Mouse (Mus musculus) limb, embryonic 10.5 days (tissue): ENCODE data around the gene Rgs4. TPM values are rescaled to one million over a fixed set of nuclear protein-coding genes. Genes with fewer than 3 reads are reported as not detected.
A peak's percentile ranks its signal among the peaks of the same experiment; 100 is the strongest.

Source experiments
- DNase-seq: peaks from one replicate; pipeline ENCODE4 v3.0.0-alpha.2; 2017; ENCODE audit warnings: low spot score
- H3K27ac ChIP-seq: fragments of 300-500 bp; sonication (generic); 2 replicates; pipeline ENCODE4 v1.5.1; 2016; ENCODE audit warnings: mild to moderate bottlenecking
- H3K27me3 ChIP-seq: fragments of 300-500 bp; sonication (generic); 2 replicates; pipeline ENCODE4 v1.6.1; 2016; ENCODE audit warnings: low read depth, mild to moderate bottlenecking; ENCODE audit not compliant: poor library complexity, severe bottlenecking
- H3K36me3 ChIP-seq: fragments of 300-500 bp; sonication (generic); 2 replicates; pipeline ENCODE4 v1.6.1; 2016; ENCODE audit warnings: mild to moderate bottlenecking, moderate library complexity
- H3K4me1 ChIP-seq: fragments of 300-500 bp; sonication (generic); 2 replicates; pipeline ENCODE4 v1.6.1; 2016
- H3K4me3 ChIP-seq: fragments of 300-500 bp; sonication (generic); 2 replicates; pipeline ENCODE4 v1.5.1; 2016; ENCODE audit warnings: mild to moderate bottlenecking, moderate library complexity
- H3K9me3 ChIP-seq: fragments of 300-500 bp; sonication (generic); replicated peaks from 2 replicates; pipeline ENCODE4 v1.6.1; 2016; ENCODE audit warnings: mild to moderate bottlenecking
- WGBS: fragments of 180-500 bp; shearing (Covaris S2); methylation state at CpG from one replicate; pipeline ENCODE4 v1.1.7; 2016; 5-methylcytosine and 5-hydroxymethylcytosine counted together
- polyA plus RNA-seq: library from polyadenylated mRNA; unstranded; fragments of >200 nt; fragmentation: Nextera tagmentation; extraction: Ambion mirVana; gene quantifications from 2 replicates; pipeline ENCODE4 v1.2.1, GENCODE M21; 2016

Rgs4 gene
- polyA plus RNA-seq: 0.05 and 0.11 TPM in 2 replicates

DNA sequence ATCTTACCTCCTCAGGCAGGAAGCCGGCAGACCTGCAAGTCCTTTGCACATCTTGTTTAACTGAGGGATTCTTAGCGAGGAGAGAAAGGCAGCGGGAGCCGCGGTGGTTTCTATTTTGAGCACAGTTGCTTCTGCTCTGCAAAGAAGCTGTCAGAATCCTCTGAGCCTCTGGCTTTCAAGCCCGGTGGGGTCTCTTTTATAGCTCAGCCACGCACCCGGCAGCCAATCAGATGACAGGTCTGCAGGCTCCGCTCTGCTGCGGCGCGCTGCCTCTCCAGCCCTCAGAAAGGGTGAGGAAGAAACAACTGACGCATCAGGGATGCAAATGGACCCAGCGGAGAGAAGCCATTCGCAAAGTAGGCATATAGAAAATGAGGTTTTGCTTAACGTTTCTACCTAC lies at the start of gene Rgs4:
Gene Rgs4 (minus strand): TSS at position 170 of the 400 bp plus-strand sequence.
- Histone ChIP-seq H3K27me3 (peaks cover 42% of the 10 kb centered on the region), H3K36me3 (no peaks in the 10 kb centered on the region), H3K4me1 (peaks cover 6% of the 10 kb centered on the region), H3K9me3 (no peaks in the 10 kb centered on the region), H3K27ac (no peak within 1 kb of the TSS), H3K4me3 (peak within 1 kb of the TSS; percentile 46)
- DNase-seq: peak; percentile 53
- under 1% methylated on average over 16 of the region's 16 CpGs for WGBS

DNA sequence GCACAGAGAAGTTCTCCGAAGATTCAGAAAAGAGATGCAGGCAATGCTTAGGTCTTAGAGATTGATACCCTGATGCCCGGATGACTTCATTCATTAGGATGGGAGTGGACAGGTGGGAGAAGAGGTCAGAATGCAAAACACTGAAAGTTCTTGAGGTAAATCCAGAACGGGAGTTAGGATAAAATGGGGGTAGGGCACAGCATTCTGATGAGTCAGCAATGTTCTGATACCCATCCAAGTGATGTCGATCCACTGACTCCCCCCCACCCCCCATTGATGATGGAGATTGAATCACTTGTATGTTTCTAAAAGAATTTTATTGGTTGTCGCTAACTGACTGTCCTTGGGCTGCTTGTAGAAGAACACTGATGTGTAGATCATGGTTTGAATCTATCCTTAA lies 45.0 kb upstream of the Rgs4 start:
- no peak overlapping the region for H3K27ac ChIP-seq
- H3K4me1 ChIP-seq: no peaks in the 10 kb centered on the region
- WGBS: 89% methylated on average over 5 of the region's 5 CpGs
- no peaks in the 10 kb centered on the region for H3K27me3 ChIP-seq
- DNase-seq: no peak
- no peak overlapping the region for H3K4me3 ChIP-seq
- no peaks in the 10 kb centered on the region for H3K9me3 ChIP-seq
- H3K36me3 ChIP-seq: no peaks in the 10 kb centered on the region

DNA sequence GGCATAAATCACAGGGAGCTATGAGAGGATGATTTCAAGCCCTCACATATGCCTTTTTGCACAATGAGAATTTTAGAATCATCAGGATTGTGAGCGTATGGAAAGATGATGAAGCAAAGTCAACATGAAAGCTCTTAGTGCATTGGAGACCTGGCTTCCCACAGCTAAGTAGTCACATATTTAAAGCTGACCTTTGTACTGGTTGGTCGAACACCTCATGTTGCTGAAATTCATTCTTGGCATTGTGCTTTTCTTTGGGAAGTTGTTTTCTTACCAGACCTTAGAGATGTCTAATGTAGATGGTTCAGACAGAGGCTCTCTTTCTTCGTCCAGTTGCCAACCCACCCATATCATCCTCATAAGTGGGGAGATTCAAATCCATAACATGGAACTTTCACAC lies 38.5 kb upstream of the Rgs4 start:
- Histone ChIP-seq H3K4me1 (no peaks in the 10 kb centered on the region), H3K27me3 (no peaks in the 10 kb centered on the region), H3K36me3 (no peaks in the 10 kb centered on the region), H3K4me3 (no peak overlapping the region), H3K27ac (no peak overlapping the region), H3K9me3 (no peaks in the 10 kb centered on the region)
- no peak for DNase-seq
- 94% methylated on average over 3 of the region's 3 CpGs for WGBS

DNA sequence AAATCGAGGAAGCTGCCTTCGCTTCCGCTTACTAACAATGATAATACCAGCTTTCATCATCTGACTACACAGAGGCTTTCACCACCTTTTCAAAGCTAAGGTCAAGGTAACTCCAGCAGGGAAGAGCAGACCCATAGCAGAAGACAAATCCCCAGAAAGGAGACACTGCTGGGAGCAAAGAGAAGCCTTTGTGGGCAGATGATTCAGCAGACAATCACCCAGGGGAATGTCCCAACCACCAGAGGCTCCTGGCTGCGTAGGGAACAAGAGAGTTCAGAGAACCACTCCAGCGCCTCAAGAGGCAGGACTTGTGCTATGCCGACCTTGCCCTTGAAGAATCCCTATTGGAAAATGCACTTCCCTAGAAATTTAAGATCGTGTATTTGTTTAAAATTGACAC lies 29.1 kb upstream of the Rgs4 start:
- Histone ChIP-seq H3K4me1 (no peaks in the 10 kb centered on the region), H3K4me3 (no peak overlapping the region), H3K27ac (no peak overlapping the region), H3K9me3 (no peaks in the 10 kb centered on the region), H3K27me3 (no peaks in the 10 kb centered on the region), H3K36me3 (no peaks in the 10 kb centered on the region)
- DNase-seq: no peak
- 73% methylated on average over 7 of the region's 7 CpGs for WGBS

DNA sequence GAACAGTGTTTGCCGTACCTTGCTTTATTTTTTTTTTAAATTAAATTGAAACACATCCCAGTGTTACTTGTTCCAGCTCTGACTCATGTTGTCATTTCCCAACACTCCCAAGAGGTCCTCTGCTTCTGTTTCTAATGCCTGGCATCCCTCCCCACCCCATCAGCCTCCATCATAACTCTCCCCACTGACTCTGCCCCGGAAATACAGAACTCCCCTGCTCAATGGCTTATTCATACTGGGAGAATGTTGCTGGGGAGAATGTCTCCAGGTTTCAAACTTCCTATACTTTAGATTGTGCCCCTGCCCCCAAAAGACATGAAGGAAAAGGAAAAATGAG lies 17.1 kb upstream of the Rgs4 start:
- Histone ChIP-seq H3K27me3 (no peaks in the 10 kb centered on the region), H3K36me3 (no peaks in the 10 kb centered on the region), H3K4me1 (no peaks in the 10 kb centered on the region), H3K27ac (no peak overlapping the region), H3K9me3 (no peaks in the 10 kb centered on the region), H3K4me3 (no peak overlapping the region)
- DNase-seq: no peak
- WGBS: 94% methylated on average over 2 of the region's 2 CpGs

DNA sequence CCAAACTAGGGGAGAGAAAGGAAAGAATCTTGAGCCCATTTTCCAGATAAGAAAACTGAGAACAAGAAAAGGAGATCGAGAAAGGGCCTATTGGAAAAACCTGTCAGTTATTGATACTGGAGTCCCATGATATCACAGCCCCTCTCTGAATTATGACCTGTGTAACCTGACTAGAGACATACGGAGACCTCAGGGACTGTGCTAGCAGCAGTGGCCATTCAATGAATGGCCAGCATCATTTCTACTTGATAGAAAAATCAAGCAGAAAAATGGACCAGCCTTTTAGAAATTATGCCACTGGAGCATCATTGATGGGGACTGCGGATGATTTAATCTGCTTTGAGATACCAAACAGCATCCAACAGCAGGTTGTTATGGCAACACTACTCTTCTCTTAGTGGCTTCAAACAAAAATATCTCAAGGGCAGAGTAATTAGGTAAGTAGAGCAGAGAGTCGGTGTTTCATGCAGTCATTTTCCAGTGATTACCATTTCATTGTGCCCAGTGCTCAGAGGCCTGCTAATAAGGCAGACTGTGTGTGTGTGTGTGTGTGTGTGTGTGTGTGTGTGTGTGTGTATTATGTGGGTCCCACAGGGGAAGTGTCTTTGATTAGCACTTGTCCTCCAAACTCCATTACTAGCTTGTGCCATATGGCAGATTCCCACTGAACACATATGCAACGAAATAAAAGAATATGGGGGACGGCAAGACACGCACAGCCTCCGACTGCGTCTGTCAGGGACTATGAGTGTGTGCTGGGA lies 16.6 kb upstream of the Rgs4 start:
- 92% methylated on average over 9 of the region's 9 CpGs for WGBS
- Histone ChIP-seq H3K4me1 (no peaks in the 10 kb centered on the region), H3K27me3 (no peaks in the 10 kb centered on the region), H3K36me3 (no peaks in the 10 kb centered on the region), H3K27ac (no peak overlapping the region), H3K9me3 (no peaks in the 10 kb centered on the region), H3K4me3 (no peak overlapping the region)
- DNase-seq: no peak

DNA sequence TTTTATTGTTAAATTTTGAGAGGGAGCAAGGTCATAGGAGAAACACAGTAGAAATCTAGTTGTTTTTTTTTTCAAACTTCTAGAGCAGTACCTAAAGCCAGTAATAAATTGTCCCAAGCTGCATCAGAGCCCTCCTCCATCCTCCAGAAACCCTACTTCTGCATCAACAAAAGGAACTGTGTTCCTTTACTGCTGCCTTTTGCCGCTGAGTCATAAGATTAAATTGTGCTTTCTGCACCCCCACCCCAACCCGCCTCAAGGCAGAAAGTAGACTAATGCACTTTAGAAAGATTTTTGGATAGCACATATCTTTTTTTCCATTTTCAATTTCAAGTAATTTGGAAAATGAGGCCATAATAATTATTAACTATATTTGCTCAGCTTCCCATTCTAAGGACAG lies 15.1 kb upstream of the Rgs4 start:
- Histone ChIP-seq H3K36me3 (no peaks in the 10 kb centered on the region), H3K27ac (no peak overlapping the region), H3K9me3 (no peaks in the 10 kb centered on the region), H3K27me3 (no peaks in the 10 kb centered on the region), H3K4me1 (no peaks in the 10 kb centered on the region), H3K4me3 (no peak overlapping the region)
- DNase-seq: no peak
- WGBS: 87% methylated on average over 2 of the region's 2 CpGs

DNA sequence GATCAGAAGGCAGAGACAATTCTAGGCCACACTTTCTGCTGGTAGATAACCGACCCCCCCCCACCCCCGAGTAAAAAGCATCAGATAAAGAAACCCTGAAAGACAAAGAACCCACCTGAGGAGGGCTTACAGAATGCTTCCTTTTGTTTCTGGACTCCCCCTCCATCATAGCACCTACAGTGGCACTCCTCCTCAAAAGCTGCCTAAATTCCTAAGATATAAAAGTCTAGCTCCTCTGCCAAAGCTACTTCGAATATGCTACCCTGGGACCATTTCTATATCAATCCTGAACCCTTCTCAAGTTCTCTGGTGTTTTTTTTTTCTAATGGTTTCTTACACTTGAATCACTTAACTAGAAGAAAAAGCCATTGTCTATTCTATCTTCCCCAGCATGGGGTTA lies 9.1 kb upstream of the Rgs4 start:
- 74% methylated on average over 2 of the region's 3 CpGs for WGBS
- no peaks in the 10 kb centered on the region for H3K4me1 ChIP-seq
- DNase-seq: no peak
- no peaks in the 10 kb centered on the region for H3K36me3 ChIP-seq
- no peak overlapping the region for H3K27ac ChIP-seq
- no peaks in the 10 kb centered on the region for H3K9me3 ChIP-seq
- H3K4me3 ChIP-seq: no peak overlapping the region
- H3K27me3 ChIP-seq: no peaks in the 10 kb centered on the region

DNA sequence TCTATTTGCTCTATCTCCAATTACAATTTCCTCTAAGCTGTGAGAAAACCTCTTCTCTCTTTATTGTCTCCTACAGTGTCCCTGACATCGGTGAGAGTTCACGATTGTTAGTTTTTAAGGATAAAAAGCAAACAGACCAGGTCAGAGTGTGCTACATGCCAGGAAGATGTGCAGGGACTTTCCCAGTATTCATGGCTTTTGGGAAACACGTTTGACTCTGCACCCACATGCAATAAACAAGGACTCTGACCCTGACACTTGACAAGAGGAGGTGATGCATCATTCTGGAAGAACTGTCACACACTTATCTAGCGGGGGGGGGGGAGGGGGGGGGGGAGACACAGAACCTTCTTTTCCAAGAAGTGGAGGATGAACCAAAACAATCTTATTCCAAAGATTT lies 5.0 kb upstream of the Rgs4 start:
- H3K4me3 ChIP-seq: no peak overlapping the region
- no peaks in the 10 kb centered on the region for H3K9me3 ChIP-seq
- 59% methylated on average over 4 of the region's 4 CpGs for WGBS
- H3K36me3 ChIP-seq: no peaks in the 10 kb centered on the region
- DNase-seq: no peak
- H3K27ac ChIP-seq: no peak overlapping the region
- H3K27me3 ChIP-seq: peaks cover 29% of the 10 kb centered on the region
- peaks cover 3% of the 10 kb centered on the region for H3K4me1 ChIP-seq

DNA sequence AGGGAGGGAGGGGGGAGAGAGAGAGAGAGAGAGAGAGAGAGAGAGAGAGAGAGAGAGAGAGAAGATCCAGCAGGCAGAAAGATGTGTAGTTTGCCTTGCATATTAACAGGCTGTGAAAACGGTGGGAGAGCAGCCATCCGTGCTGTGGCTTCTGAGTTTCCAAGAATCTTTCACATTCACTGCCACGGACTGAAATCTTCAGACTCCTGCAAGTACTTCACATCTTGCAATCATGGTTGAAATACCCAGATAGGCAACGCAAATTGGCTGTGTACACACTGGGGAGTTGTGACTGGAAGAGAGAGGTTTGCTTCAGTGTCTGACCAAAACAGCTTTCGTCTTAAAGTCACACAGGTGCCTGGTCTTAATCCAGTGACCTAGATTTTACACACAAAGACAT lies 997 bp upstream of the Rgs4 start:
- peaks cover 6% of the 10 kb centered on the region for H3K4me1 ChIP-seq
- 60% methylated on average over 5 of the region's 5 CpGs for WGBS
- no peak overlapping the region for H3K4me3 ChIP-seq
- H3K36me3 ChIP-seq: no peaks in the 10 kb centered on the region
- DNase-seq: no peak
- H3K27ac ChIP-seq: no peak overlapping the region
- H3K9me3 ChIP-seq: no peaks in the 10 kb centered on the region
- H3K27me3 ChIP-seq: peaks cover 42% of the 10 kb centered on the region

DNA sequence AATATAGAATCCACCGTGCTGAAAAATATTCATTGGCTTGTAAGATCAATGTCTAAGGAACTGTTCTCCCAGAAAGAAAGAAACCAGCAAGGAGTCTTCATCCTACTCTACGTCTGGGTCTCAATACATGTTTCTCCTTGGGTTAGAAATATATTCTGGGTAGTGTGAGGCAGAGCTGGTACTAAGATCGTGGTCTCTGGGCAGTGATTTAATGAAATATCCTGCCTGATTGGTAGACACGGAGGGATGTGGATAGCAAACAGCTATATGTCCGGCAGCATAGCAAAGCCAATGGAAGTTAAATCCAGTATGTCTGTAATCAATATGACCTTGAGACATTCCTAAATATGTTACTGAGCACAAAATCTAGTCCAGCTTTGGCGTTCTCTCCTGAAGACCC lies 460 bp upstream of the Rgs4 start:
- Histone ChIP-seq H3K4me1 (peaks cover 6% of the 10 kb centered on the region), H3K27me3 (peaks cover 42% of the 10 kb centered on the region), H3K36me3 (no peaks in the 10 kb centered on the region), H3K9me3 (no peaks in the 10 kb centered on the region), H3K4me3 (peak overlapping the region; percentile 46), H3K27ac (no peak overlapping the region)
- DNase-seq: no peak
- WGBS: 53% methylated on average over 6 of the region's 6 CpGs

DNA sequence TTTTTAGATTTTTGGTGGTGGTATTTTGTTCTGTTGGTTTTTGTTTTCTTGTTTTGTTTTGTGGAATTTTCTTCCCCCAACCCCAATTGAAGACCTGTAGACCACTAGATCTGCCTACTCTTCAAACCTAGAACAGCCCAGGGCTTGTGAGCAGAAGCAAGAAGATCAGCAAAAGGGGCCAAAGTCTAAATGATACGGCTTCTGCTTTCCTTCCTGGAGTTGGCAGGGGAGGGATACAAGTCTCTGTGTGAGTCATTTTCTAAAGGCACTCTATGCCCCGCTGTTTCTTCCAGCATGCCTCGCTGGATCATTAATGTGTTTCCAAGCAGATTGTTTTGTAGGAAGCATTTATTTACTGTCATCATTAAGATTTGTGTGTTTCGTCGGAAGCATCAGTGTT lies 6.3 kb downstream of the Rgs4 start:
- Histone ChIP-seq H3K4me1 (no peaks in the 10 kb centered on the region), H3K27ac (no peak overlapping the region), H3K9me3 (no peaks in the 10 kb centered on the region), H3K27me3 (peaks cover 5% of the 10 kb centered on the region; the same call in 1 of the 2 replicates), H3K36me3 (no peaks in the 10 kb centered on the region), H3K4me3 (no peak overlapping the region)
- WGBS: 92% methylated on average over 5 of the region's 5 CpGs
- no peak for DNase-seq

DNA sequence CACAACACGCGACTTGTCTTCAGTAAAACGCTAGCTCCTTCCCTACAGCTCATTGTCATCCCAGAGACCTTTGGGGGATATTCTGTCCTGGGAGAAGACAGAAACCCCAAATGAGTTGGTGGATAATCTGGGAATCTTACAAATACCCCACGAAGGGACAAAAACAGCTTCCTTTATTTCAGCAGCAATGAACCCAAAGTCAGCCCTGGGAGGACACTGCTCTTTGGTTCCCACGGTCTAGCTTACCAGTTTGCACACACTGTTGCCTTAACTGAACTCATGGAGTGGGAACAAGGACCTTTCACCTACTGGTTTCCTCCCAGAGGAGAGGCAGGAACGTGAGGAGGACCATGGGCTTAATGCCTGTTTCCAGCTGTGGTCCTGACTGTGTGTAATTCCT lies 10.2 kb downstream of the Rgs4 start:
- no peak for DNase-seq
- Histone ChIP-seq H3K36me3 (no peaks in the 10 kb centered on the region), H3K4me1 (no peaks in the 10 kb centered on the region), H3K27me3 (no peaks in the 10 kb centered on the region), H3K4me3 (no peak overlapping the region), H3K27ac (no peak overlapping the region), H3K9me3 (no peaks in the 10 kb centered on the region)
- 87% methylated on average over 6 of the region's 6 CpGs for WGBS

DNA sequence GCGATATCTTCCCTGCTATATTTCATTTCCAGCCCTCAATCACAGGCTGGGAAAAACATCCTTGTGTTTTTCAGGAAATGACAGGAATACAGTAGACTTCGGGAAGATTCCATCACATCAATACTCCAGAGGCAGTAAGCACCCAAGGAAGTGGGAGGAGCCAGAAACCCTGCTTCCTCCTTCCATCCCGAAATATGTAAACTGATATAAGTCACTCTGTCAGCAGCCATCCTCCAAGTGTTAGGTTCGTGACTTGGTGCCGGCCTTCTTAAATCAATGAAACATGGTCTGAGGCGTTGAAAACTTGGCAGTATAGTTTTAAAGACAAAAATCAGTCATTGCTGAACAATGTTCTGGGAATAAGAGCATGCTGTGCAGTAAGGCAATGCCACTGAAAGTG lies 11.3 kb downstream of the Rgs4 start:
- H3K4me3 ChIP-seq: no peak overlapping the region
- no peak overlapping the region for H3K27ac ChIP-seq
- 80% methylated on average over 6 of the region's 6 CpGs for WGBS
- no peaks in the 10 kb centered on the region for H3K27me3 ChIP-seq
- H3K4me1 ChIP-seq: no peaks in the 10 kb centered on the region
- no peaks in the 10 kb centered on the region for H3K36me3 ChIP-seq
- no peak for DNase-seq
- H3K9me3 ChIP-seq: no peaks in the 10 kb centered on the region
